Mouse (Mus musculus): ENCODE measurements at regions not wholly inside any gene's neighbourhood (a gene's known extent, or its start where the extent isn't known, plus 50 kb on each side); places are given as distances from the start of the nearest gene placed in this dataset.

- no peak for TF ChIP-seq CTCF (IDR thresholded peaks at IDR 0.05; ENCODE audit: insufficient read depth, low read depth, low read length)
- TF ChIP-seq POLR2A (IDR thresholded peaks at IDR 0.05; ENCODE audit: insufficient read depth, low read depth, low read length): no peak
Observed at GRCm38 (mm10) chr10:120528406-120528805, 52.1 kb upstream of the Hmga2 start.

Data from olfactory bulb, adult 2 months (tissue).